Mouse (Mus musculus) midbrain, embryonic 13.5 days (tissue): ENCODE measurements at regions not wholly inside any gene's neighbourhood (a gene's known extent, or its start where the extent isn't known, plus 50 kb on each side); places are given as distances from the start of the nearest gene placed in this dataset.

Source experiments
- ATAC-seq: fragments of 200-750 bp; cut with Nextera tagmentation; 2 replicates; pipeline ENCODE4 v1.8.0; 2017; ENCODE audit warnings: mild to moderate bottlenecking, moderate TSS enrichment, moderate library complexity
- H3K27ac ChIP-seq: fragments of 300-500 bp; sonication (generic); 2 replicates; pipeline ENCODE4 v1.5.1; 2015; ENCODE audit warnings: inconsistent platforms, mild to moderate bottlenecking, moderate library complexity
- H3K27me3 ChIP-seq: fragments of 300-500 bp; sonication (generic); 2 replicates; pipeline ENCODE4 v1.6.1; 2015; ENCODE audit warnings: mild to moderate bottlenecking, inconsistent platforms
- H3K36me3 ChIP-seq: fragments of 300-500 bp; sonication (generic); 2 replicates; pipeline ENCODE4 v1.6.1; 2015; ENCODE audit warnings: mild to moderate bottlenecking, inconsistent platforms
- H3K4me1 ChIP-seq: fragments of 300-500 bp; sonication (generic); replicated peaks from 2 replicates; pipeline ENCODE4 v1.6.1; 2015; ENCODE audit warnings: inconsistent platforms
- H3K4me2 ChIP-seq: fragments of 300-500 bp; sonication (generic); replicated peaks from 2 replicates; pipeline ENCODE4 v1.6.1; 2015; ENCODE audit warnings: moderate library complexity, mild to moderate bottlenecking, inconsistent platforms
- H3K4me3 ChIP-seq: fragments of 300-500 bp; sonication (generic); replicated peaks from 2 replicates; pipeline ENCODE4 v1.5.1; 2015; ENCODE audit warnings: mild to moderate bottlenecking, inconsistent platforms
- H3K9ac ChIP-seq: fragments of 300-500 bp; sonication (generic); replicated peaks from 2 replicates; pipeline ENCODE4 v1.6.1; 2015; ENCODE audit warnings: mild to moderate bottlenecking, inconsistent platforms
- H3K9me3 ChIP-seq: fragments of 300-500 bp; sonication (generic); 2 replicates; pipeline ENCODE4 v1.6.1; 2016; ENCODE audit warnings: mild to moderate bottlenecking, inconsistent platforms
- WGBS: fragments of 180-500 bp; shearing (Covaris S2); methylation state at CpG from one replicate; pipeline ENCODE4 v1.1.7; 2015; 5-methylcytosine and 5-hydroxymethylcytosine counted together

DNA sequence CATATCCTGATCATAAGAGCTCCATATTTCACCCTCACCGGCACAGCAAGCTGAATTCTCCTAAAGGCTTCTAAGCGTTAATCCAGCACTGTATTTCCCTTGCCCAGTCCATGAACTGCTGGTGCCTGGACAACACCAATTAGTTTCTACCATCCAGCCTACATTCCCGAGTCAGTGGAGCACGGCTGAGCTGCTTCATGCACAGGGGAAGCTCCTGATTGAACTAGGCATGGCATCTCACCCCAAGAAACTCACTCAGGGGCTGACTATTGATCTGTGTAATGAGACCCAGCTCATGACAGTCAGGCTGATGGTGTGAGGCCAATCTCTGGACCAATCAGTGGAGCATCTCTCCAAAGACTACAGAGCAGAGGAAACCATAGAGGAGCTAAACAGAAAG is 115.4 kb downstream of the Id4 start:
- H3K9me3 ChIP-seq = no peaks in the 10 kb centered on the region
- no peak overlapping the region for H3K9ac ChIP-seq
- no peak overlapping the region for H3K27ac ChIP-seq
- 64% methylated on average over 4 of the region's 4 CpGs for WGBS
- no peak for ATAC-seq
- H3K4me3 ChIP-seq = no peak overlapping the region
- H3K36me3 ChIP-seq = no peaks in the 10 kb centered on the region
- H3K4me1 ChIP-seq = peaks cover 1% of the 10 kb centered on the region; the same call in 1 of the 2 replicates
- 0 out of 2 replicates have a peak, but pooled peaks cover 3% of the 10 kb centered on the region for H3K27me3 ChIP-seq
- no peak overlapping the region for H3K4me2 ChIP-seq

GRCm38 (mm10) chr13:48383580-48384445 is 122.8 kb downstream of the Id4 start:
- no peak overlapping the region for H3K4me3 ChIP-seq
- no peaks in the 10 kb centered on the region for H3K9me3 ChIP-seq
- 46% methylated on average over 13 of the region's 13 CpGs for WGBS
- peak; percentile 71 for ATAC-seq
- H3K4me2 ChIP-seq = no peak overlapping the region
- no peak overlapping the region for H3K9ac ChIP-seq
- H3K27me3 ChIP-seq = no peaks in the 10 kb centered on the region
- peak overlapping the region; percentile 63 for H3K27ac ChIP-seq
- no peaks in the 10 kb centered on the region for H3K36me3 ChIP-seq
- H3K4me1 ChIP-seq = peaks cover 20% of the 10 kb centered on the region

DNA sequence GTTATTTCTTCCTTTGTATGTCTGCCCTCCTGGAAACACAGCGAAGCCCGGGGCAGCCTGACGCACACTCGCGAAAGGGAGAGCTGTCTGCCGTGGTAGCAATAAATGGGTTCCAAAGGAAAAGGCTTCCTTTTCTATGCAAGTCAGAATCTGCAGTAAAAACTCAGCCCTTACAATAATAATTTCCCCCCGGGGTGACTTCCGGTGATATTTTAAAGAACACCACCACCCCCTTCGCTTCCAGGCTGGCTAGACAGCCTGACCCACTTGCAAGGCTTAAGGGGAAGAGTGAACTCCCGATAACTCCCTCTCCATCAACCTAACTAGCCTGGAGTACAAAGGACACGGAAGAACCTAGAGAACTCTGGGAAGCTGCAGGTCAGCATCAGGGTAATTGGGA is 123.9 kb downstream of the Id4 start:
- Histone ChIP-seq H3K4me3 (no peak overlapping the region), H3K9ac (no peak overlapping the region), H3K9me3 (no peaks in the 10 kb centered on the region), H3K27me3 (no peaks in the 10 kb centered on the region), H3K27ac (peak overlapping the region; percentile 63), H3K36me3 (no peaks in the 10 kb centered on the region), H3K4me1 (peaks cover 21% of the 10 kb centered on the region), H3K4me2 (no peak overlapping the region)
- no peak for ATAC-seq
- 54% methylated on average over 11 of the region's 11 CpGs for WGBS

DNA sequence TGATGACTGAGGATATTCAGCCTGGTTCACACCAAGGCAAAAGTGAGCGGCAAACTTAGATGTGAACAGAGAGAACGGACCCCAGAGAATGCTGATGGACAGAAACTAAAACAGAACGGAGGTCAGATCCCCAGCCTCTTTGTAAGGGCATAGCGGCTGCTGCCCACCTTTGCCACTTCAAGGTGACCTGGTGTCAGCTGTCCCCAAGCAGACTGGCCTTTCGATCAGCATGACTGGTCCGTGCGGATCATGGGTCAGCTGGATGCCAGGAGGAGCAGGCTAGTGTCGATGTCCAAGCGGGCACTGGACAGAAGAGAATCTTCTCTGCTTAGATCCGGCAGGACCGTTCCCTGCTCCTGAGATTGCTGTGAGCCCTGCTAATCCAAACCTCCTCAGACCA is 122.1 kb downstream of the Zfp169 start:
- no peaks in the 10 kb centered on the region for H3K36me3 ChIP-seq
- no peak for ATAC-seq
- no peak overlapping the region for H3K4me2 ChIP-seq
- no peak overlapping the region for H3K4me3 ChIP-seq
- no peaks in the 10 kb centered on the region for H3K9me3 ChIP-seq
- 92% methylated on average over 11 of the region's 11 CpGs for WGBS
- peaks cover 13% of the 10 kb centered on the region; the same call in 1 of the 2 replicates for H3K4me1 ChIP-seq
- peak overlapping the region; percentile 30; the same call in 1 of the 2 replicates for H3K27ac ChIP-seq
- no peaks in the 10 kb centered on the region for H3K27me3 ChIP-seq
- H3K9ac ChIP-seq = no peak overlapping the region

GRCm38 (mm10) chr13:48397761-48398160 is 115.5 kb downstream of the Zfp169 start:
- Histone ChIP-seq H3K9ac (no peak overlapping the region), H3K27ac (no peak overlapping the region), H3K27me3 (no peaks in the 10 kb centered on the region), H3K4me3 (no peak overlapping the region), H3K4me2 (no peak overlapping the region), H3K36me3 (no peaks in the 10 kb centered on the region), H3K9me3 (no peaks in the 10 kb centered on the region), H3K4me1 (peaks cover 8% of the 10 kb centered on the region)
- no peak for ATAC-seq
- WGBS = 32% methylated on average over 1 of the region's 1 CpGs

DNA sequence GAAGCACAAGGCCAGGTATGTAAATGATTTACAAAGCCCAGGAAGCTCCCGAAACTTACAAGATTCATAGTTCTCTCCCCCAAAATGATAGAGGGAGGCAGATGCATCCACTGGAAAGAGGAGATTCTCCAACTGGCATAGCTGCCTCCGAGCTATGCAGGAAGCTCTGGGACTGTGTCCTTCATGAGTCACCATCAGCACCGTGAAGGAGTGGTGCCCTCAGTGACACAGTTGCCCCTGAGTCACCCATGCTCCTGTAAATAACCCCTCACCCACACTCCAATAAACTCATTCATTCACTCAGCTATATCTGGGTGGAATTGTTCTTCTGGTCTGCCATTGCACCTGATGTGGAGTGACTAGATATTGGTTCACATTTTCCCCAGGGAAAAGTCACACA is 114.6 kb downstream of the Zfp169 start:
- H3K36me3 ChIP-seq = no peaks in the 10 kb centered on the region
- H3K9me3 ChIP-seq = no peaks in the 10 kb centered on the region
- H3K4me3 ChIP-seq = no peak overlapping the region
- no peak overlapping the region for H3K27ac ChIP-seq
- WGBS = 93% methylated on average over 3 of the region's 3 CpGs
- H3K9ac ChIP-seq = no peak overlapping the region
- H3K27me3 ChIP-seq = no peaks in the 10 kb centered on the region
- ATAC-seq = no peak
- H3K4me1 ChIP-seq = peaks cover 8% of the 10 kb centered on the region
- H3K4me2 ChIP-seq = no peak overlapping the region

GRCm38 (mm10) chr13:48402316-48402715 is 110.9 kb downstream of the Zfp169 start:
- no peaks in the 10 kb centered on the region for H3K36me3 ChIP-seq
- no peaks in the 10 kb centered on the region for H3K27me3 ChIP-seq
- H3K4me3 ChIP-seq = no peak overlapping the region
- no peak overlapping the region for H3K9ac ChIP-seq
- peaks cover 8% of the 10 kb centered on the region for H3K4me1 ChIP-seq
- WGBS = 21% methylated on average over 5 of the region's 5 CpGs
- H3K27ac ChIP-seq = no peak overlapping the region
- no peaks in the 10 kb centered on the region for H3K9me3 ChIP-seq
- H3K4me2 ChIP-seq = no peak overlapping the region
- no peak for ATAC-seq

DNA sequence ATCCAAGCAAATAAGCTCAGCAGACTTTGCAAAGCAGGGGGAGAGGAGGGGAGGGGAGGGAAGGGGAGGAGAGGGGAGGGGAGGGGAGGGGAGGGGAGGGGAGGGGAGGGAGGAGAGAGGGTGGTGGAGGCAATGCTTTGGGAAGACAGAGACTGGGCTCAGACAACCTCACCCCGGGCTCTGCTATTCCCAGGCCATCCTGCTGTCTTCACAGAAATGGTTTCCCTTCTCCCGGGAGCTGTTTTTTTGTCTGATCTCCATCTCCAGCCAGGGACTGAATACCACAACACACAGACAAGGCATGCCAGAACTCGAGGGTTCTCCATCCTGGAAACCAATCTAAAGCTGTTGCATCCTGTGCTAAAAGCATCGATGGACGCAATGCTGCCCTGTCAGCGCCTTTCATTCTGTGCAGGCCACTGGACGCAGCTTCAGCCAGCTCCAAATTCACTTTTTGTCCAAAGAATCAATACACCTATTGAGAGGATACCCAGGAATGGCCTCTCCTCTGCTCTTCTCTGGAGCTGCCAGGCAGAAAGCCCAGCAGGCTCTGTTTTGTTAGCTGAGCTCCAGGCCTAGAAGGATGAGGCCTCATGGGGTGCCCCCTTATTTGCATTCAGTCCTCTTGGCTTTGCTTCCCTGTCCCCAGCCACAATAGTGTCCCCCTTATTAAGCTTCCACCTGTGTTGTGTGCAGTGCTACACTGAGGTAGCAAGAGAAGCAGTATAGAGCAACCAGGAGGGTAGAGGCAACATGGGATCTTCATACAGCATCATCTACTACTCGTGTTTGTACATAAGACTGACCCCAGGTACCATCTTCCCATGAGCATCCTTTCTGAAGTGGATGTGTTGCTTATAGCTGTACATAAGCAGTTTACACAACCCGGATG is 90.6 kb downstream of the Zfp169 start:
- H3K9ac ChIP-seq = 0 out of 2 replicates have a peak overlapping the region, but pooled peaks have one; percentile 36
- ATAC-seq = peak; percentile 73
- no peaks in the 10 kb centered on the region for H3K9me3 ChIP-seq
- 26% methylated on average over 9 of the region's 9 CpGs for WGBS
- H3K36me3 ChIP-seq = no peaks in the 10 kb centered on the region
- H3K4me2 ChIP-seq = no peak overlapping the region
- H3K27ac ChIP-seq = peak overlapping the region; percentile 58
- H3K27me3 ChIP-seq = no peaks in the 10 kb centered on the region
- H3K4me1 ChIP-seq = peaks cover 9% of the 10 kb centered on the region
- no peak overlapping the region for H3K4me3 ChIP-seq

DNA sequence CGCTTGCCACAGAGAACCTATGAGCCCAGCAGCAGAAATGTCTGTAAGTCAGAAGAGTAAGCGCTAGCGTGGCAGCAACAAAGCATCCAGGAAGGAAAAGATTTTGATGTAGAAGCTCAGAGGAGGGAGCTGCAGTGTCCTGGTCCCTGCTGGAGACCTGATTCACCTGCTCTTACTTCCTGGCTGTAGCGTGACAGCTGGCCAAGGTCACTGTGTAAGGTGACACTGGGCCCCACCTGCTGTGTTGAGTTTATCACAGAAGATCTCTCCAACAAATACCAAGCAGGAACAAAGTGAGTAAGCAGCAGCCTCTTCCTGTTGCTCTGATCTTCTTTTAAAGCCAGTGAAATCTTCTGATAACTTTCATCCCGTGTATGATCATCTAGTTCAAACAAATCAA is 86.4 kb downstream of the Zfp169 start:
- Histone ChIP-seq H3K36me3 (no peaks in the 10 kb centered on the region), H3K9me3 (no peaks in the 10 kb centered on the region), H3K9ac (no peak overlapping the region), H3K4me2 (no peak overlapping the region), H3K4me3 (no peak overlapping the region), H3K27ac (no peak overlapping the region), H3K4me1 (peaks cover 16% of the 10 kb centered on the region), H3K27me3 (no peaks in the 10 kb centered on the region)
- 78% methylated on average over 5 of the region's 5 CpGs for WGBS
- no peak for ATAC-seq

DNA sequence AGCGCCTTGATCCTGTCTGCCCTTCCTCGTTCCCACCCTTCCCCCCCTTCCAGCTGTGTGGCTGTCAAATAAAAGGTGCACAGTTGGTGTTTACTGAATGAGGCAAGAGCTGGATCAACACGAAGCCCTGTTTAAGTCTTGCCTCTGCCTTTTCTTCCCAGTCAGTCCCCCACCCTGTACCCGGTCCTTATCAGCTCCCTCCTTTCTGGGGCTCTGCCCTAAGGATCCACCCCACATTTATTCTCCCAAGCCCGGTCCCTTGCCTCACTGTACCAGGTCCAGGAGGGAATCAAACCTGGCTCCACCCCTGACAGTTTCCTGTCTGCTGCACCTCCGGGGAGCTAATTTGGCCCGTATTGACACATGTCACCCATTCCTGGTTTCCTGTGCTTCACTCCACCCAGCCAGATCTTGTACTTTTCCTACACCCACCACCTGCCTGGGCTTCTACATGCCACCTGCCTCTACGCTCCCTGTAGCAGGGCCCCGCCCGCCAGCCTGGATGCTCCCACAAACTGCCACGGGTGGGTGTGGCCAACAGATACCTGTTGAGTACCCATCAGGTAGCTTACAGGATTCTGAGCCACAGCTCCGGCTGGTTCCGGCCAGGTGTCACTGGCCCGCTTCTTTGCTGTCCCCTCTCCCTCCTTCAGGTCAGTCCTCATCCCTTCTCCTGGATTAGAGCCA is 76.4 kb downstream of the Zfp169 start:
- Histone ChIP-seq H3K9ac (no peak overlapping the region), H3K27me3 (no peaks in the 10 kb centered on the region; the same call in 1 of the 2 replicates), H3K4me2 (no peak overlapping the region), H3K36me3 (no peaks in the 10 kb centered on the region), H3K9me3 (no peaks in the 10 kb centered on the region), H3K27ac (no peak overlapping the region), H3K4me1 (peaks cover 4% of the 10 kb centered on the region), H3K4me3 (no peak overlapping the region)
- no peak for ATAC-seq
- 74% methylated on average over 14 of the region's 14 CpGs for WGBS
